Mouse (Mus musculus) forebrain, embryonic 11.5 days (tissue): Measurements from ENCODE around the gene Sept11. TPM values are rescaled to one million over a fixed set of nuclear protein-coding genes. Genes with fewer than 3 reads are reported as not detected.
A peak's percentile ranks its signal among the peaks of the same experiment; 100 is the strongest.

Experiments used
- ATAC-seq: fragments of 200-750 bp; cut with Nextera tagmentation; replicated peaks from 2 replicates; pipeline ENCODE4 v1.8.0; 2017; ENCODE audit warnings: moderate TSS enrichment; ENCODE audit not compliant: low FRiP score
- DNase-seq: peaks from one replicate; pipeline ENCODE4 v3.0.0-alpha.2; 2017; ENCODE audit warnings: low spot score
- H3K27ac ChIP-seq: fragments of 300-500 bp; sonication (generic); 2 replicates; pipeline ENCODE4 v1.5.1; 2014; ENCODE audit warnings: low read depth, low read length
- H3K27me3 ChIP-seq: fragments of 300-500 bp; sonication (generic); 2 replicates; pipeline ENCODE4 v1.6.1; 2014; ENCODE audit warnings: mild to moderate bottlenecking, low read length, mixed read lengths; ENCODE audit not compliant: control insufficient read depth, insufficient read depth
- H3K36me3 ChIP-seq: fragments of 300-500 bp; sonication (generic); 2 replicates; pipeline ENCODE4 v1.6.1; 2014; ENCODE audit warnings: mild to moderate bottlenecking, low read length, moderate library complexity, mixed read lengths; ENCODE audit not compliant: control insufficient read depth, insufficient read depth
- H3K4me1 ChIP-seq: fragments of 300-500 bp; sonication (generic); replicated peaks from 2 replicates; pipeline ENCODE4 v1.6.1; 2014; ENCODE audit warnings: low read length, mixed read lengths; ENCODE audit not compliant: control insufficient read depth, insufficient read depth
- H3K4me2 ChIP-seq: fragments of 300-500 bp; sonication (generic); 2 replicates; pipeline ENCODE4 v1.6.1; 2014; ENCODE audit warnings: low read depth, mild to moderate bottlenecking, low read length, moderate library complexity, mixed read lengths; ENCODE audit not compliant: severe bottlenecking
- H3K4me3 ChIP-seq: fragments of 300-500 bp; sonication (generic); 2 replicates; pipeline ENCODE4 v1.5.1; 2014; ENCODE audit warnings: low read depth, low read length
- H3K9ac ChIP-seq: fragments of 300-500 bp; sonication (generic); 2 replicates; pipeline ENCODE4 v1.6.1; 2014; ENCODE audit warnings: low read length
- H3K9me3 ChIP-seq: fragments of 300-500 bp; sonication (generic); 2 replicates; pipeline ENCODE4 v1.6.1; 2016; ENCODE audit warnings: low read length, mixed read lengths; ENCODE audit not compliant: control insufficient read depth
- WGBS: fragments of 180-500 bp; shearing (Covaris S2); extraction: QIAGEN DNeasy Blood & Tissue Kit; methylation state at CpG from one replicate; pipeline ENCODE4 v1.1.7; 2014; 5-methylcytosine and 5-hydroxymethylcytosine counted together
- polyA plus RNA-seq: library from polyadenylated mRNA; unstranded; fragments of >200 nt; fragmentation: Nextera tagmentation; extraction: Ambion mirVana; gene quantifications from 2 replicates; pipeline ENCODE4 v1.2.1, GENCODE M21; 2014

The Sept11 gene
- polyA plus RNA-seq, 1 experiment from 2014 or later, result 296 TPM

DNA sequence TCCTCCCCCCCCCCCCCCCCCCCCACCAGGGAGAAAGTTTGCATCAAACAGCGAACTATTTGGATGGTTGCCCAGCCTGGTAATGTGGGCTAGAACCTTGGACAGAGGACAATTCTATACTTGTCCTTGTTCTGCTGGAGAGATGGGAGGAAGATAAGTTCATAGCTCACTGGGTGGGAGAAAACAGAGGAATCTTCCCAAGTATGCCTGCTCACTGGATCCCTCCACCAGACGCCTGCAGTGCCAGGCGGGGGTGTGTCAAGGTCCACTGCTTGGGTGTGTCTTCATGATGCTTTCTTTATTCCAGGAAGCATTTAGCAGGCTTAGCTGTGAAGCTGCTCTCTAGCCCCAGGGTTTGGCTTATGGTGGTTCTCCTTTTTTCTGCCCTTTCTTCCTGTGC is 34.5 kb downstream of the Sept11 start:
- Histone ChIP-seq H3K27me3 (no peaks in the 10 kb centered on the region), H3K4me1 (peaks cover 56% of the 10 kb centered on the region), H3K4me3 (no peak overlapping the region), H3K9ac (peak overlapping the region; percentile 28; the same call in 1 of the 2 replicates), H3K27ac (peak overlapping the region; percentile 54), H3K9me3 (no peaks in the 10 kb centered on the region), H3K4me2 (peak overlapping the region; percentile 18; the same call in 1 of the 2 replicates), H3K36me3 (no peaks in the 10 kb centered on the region)
- 13% methylated on average over 3 of the region's 3 CpGs for WGBS
- no peak for DNase-seq
- ATAC-seq, result 0 out of 2 replicates have a peak, but pooled peaks have one; percentile 6

DNA sequence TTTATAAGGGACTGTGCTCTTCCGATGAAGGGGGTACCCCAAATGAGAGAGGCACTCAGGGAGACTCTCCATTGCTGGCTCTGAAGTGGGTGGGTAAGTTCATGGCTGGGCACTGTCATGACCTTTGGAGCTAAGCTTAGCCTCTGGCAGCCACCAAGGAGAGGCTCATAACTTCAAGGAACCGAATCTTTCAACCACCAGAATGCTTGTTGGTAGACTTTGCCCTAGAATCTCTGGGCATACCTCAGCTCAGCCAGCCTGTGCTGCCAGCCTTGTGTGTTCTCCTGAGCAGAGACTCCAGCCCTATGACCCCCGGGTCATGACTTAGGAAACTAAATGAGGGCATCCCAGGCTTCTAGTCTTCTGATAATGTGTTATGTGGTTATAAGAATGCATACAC is 35.5 kb downstream of the Sept11 start:
- no peak for ATAC-seq
- H3K4me3 ChIP-seq, result no peak overlapping the region
- no peak overlapping the region for H3K9ac ChIP-seq
- no peaks in the 10 kb centered on the region for H3K36me3 ChIP-seq
- DNase-seq, result no peak
- peaks cover 64% of the 10 kb centered on the region for H3K4me1 ChIP-seq
- peak overlapping the region; percentile 32; the same call in 1 of the 2 replicates for H3K27ac ChIP-seq
- no peaks in the 10 kb centered on the region for H3K9me3 ChIP-seq
- 81% methylated on average over 3 of the region's 3 CpGs for WGBS
- no peak overlapping the region for H3K4me2 ChIP-seq
- no peaks in the 10 kb centered on the region for H3K27me3 ChIP-seq

DNA sequence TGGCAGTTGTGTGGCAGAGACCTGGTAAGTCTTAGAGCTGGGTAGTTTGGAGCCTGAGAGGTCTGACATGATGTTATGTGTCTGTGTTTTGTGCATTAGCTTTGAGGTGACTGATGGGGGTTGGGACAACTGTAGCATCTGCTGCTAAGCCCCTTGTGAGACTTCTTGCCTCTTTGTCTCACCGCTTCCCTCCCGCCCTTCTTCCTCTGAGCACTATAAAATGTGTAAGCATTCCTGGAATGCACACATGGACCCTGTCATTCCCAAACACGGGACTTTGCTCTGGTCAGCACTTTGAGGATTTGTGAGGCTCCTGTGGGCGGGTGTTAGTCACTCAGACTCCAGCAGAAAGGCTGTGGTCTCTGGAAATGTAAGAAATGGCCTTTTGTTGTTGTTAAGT is 36.7 kb downstream of the Sept11 start:
- no peak overlapping the region for H3K27ac ChIP-seq
- ATAC-seq, result no peak

DNA sequence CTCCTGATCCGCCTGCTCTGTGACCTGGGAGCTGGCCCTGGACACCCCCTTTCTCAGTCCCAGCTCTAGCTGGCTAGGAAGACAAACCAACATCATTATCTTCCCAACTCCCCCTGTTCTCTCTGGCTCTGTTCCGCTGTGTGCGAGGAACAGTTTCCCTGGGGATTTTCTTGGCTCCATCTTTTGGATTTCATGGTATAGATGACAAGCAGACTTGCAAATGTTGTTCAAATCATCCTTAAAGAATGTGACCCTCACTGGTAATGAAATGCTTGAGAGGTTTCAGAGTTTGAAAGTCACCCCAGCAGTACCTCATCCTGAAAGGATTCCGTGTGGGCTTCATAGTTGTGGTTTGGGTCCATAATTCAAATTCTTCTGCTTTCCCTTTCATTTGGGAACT is 38.2 kb downstream of the Sept11 start:
- peaks cover 57% of the 10 kb centered on the region for H3K4me1 ChIP-seq
- H3K36me3 ChIP-seq, result no peaks in the 10 kb centered on the region
- WGBS, result 74% methylated on average over 4 of the region's 4 CpGs
- H3K9me3 ChIP-seq, result no peaks in the 10 kb centered on the region
- H3K9ac ChIP-seq, result no peak overlapping the region
- H3K27me3 ChIP-seq, result no peaks in the 10 kb centered on the region
- no peak overlapping the region for H3K4me2 ChIP-seq
- no peak overlapping the region for H3K27ac ChIP-seq
- no peak overlapping the region for H3K4me3 ChIP-seq
- DNase-seq (no peak), ATAC-seq (no peak)

More for the DNA sequence above, 36.7 kb downstream of the Sept11 start:
- Histone ChIP-seq H3K9ac (no peak overlapping the region), H3K36me3 (no peaks in the 10 kb centered on the region), H3K4me2 (no peak overlapping the region), H3K9me3 (no peaks in the 10 kb centered on the region), H3K4me3 (no peak overlapping the region), H3K4me1 (peaks cover 59% of the 10 kb centered on the region), H3K27me3 (no peaks in the 10 kb centered on the region)
- no peak for DNase-seq
- 15% methylated on average over 4 of the region's 4 CpGs for WGBS

DNA sequence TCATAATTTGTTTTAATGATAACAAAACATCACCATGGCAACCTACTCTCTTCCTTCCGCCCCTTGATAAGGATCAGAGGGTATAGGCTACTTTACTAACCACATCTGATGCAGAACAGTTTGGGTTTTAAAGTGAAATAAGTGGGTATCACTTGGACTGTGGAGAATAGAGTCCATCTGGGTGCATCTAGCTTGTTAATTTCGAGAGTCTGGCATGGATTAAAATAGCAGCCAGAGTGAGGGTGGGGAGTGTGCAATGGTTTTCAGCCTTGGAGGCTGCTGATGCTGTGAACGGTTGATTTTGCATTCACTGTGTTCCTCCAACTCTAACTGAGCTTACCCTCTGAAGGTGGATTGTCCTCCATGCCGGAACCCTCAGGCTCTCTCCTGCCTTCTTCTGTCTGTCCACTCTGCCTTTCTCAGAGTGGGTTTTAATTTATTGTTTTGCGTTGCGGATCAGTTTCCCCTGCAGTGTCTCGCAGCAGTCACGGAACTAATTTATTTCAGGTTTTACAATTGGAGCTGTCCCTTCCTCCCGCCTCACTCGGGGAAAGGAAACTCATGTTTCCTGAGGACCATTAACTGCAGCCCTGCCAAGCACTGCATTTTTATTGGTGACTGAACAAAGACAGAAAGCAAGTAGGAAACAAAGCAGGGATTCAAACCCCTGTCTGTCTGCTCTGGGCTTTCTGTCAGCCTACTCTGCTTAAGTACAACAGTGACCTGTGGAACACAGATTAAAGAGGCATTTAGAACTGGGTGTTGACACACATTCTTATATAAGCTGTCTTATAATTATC is 40.4 kb downstream of the Sept11 start:
- Histone ChIP-seq H3K4me2 (peak overlapping the region; percentile 24; the same call in 1 of the 2 replicates), H3K9ac (no peak overlapping the region), H3K4me3 (no peak overlapping the region), H3K36me3 (no peaks in the 10 kb centered on the region), H3K4me1 (peaks cover 43% of the 10 kb centered on the region), H3K27ac (peak overlapping the region; percentile 60), H3K9me3 (peaks cover 3% of the 10 kb centered on the region; the same call in 1 of the 2 replicates), H3K27me3 (no peaks in the 10 kb centered on the region)
- DNase-seq (no peak), ATAC-seq (0 out of 2 replicates have a peak, but pooled peaks have one; percentile 8)
- 18% methylated on average over 10 of the region's 10 CpGs for WGBS

DNA sequence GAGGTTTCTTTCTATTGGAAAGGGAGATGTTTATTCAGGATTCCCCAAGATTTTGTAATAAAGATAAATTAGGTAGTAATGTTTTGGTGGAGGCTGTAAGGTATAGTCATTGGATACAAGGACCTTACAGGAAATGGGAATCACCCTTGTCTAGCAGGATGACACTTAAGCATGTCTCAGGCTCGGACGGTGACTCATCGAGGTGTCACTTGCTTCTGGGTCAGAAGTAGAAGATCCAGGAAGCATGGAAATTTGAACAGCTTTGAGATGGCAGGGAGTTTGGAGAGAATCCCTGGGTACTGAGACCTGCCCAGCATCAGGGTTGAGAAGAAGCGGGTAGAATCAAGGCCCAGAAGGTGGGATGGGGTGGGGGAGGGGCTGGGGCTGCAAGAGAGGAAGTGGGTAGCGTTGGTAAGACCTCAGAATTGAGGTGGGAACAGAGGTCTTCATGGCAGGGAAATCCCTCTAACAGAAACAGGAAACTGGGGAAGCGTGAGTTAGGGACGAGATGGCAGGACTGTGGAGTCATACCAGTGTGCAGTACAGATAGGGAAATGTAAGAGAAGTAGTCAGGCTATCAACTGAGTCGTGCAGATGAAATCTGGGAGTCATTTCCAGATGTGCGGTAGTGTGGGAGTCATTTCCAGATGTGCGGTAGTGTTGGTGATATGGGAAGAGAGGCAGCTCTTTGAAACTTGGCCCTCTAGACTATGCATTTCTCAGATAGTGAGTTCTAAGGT is 42.3 kb downstream of the Sept11 start:
- 81% methylated on average over 10 of the region's 10 CpGs for WGBS
- H3K27ac ChIP-seq, result no peak overlapping the region
- no peak for DNase-seq
- peaks cover 3% of the 10 kb centered on the region; the same call in 1 of the 2 replicates for H3K9me3 ChIP-seq
- ATAC-seq, result no peak
- H3K9ac ChIP-seq, result no peak overlapping the region
- H3K4me3 ChIP-seq, result no peak overlapping the region
- peaks cover 30% of the 10 kb centered on the region for H3K4me1 ChIP-seq
- H3K36me3 ChIP-seq, result peaks cover 2% of the 10 kb centered on the region; the same call in 1 of the 2 replicates
- no peak overlapping the region for H3K4me2 ChIP-seq
- no peaks in the 10 kb centered on the region for H3K27me3 ChIP-seq

DNA sequence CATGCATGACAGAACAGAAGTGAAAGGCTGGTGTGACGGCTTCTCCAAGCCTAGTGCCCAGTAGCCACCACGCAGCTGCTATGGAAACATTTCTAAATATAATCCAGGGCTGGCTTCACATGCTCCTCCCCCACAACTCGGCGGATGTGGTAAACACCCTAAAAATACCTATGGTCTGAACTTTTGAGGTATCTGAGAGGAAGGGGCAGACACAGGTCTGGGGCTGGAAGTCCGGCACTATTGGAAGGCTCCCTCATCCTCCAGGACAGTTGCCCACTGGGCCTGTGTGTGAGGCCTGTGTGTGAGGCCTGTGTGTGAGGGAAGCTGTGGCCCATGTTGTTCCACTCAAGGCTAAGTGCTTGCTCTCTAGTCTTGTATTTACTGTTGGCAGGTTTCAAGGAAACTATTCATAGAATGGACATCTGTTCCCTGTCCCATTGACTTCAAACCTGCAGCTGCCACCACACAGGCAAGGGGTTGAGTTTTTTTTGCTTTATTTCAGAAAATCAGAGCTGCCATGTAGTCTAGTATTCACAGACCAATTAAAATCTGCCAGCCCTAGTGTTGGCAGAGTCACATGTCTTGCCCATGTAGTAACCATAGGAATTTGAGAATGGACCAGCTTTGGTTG is 43.8 kb downstream of the Sept11 start:
- Histone ChIP-seq H3K4me2 (no peak overlapping the region), H3K27me3 (no peaks in the 10 kb centered on the region), H3K9me3 (peaks cover 3% of the 10 kb centered on the region; the same call in 1 of the 2 replicates), H3K36me3 (peaks cover 8% of the 10 kb centered on the region; the same call in 1 of the 2 replicates), H3K27ac (no peak overlapping the region), H3K4me1 (peaks cover 18% of the 10 kb centered on the region), H3K9ac (no peak overlapping the region), H3K4me3 (no peak overlapping the region)
- DNase-seq (no peak), ATAC-seq (peak; percentile 37; the same call in 1 of the 2 replicates)
- 82% methylated on average over 5 of the region's 5 CpGs for WGBS

DNA sequence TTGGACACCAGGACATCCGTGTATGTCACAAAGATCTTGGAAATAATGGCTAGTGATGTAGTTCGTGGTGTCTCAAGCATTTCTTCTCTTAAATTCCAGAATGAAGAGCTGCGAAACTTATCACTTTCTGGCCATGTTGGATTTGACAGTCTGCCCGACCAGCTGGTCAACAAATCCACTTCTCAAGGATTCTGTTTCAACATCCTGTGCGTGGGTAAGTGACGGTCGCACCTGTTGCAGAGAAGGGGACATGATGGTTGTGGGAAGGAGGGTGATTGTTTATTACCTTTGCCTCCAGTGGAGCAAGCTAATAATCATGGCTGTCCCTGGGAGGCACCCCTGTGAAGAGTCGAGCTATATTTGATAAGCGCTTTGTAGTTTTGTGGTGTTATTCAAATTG is 46.1 kb downstream of the Sept11 start:
- H3K4me2 ChIP-seq, result no peak overlapping the region
- H3K27ac ChIP-seq, result no peak overlapping the region
- peaks cover 3% of the 10 kb centered on the region; the same call in 1 of the 2 replicates for H3K9me3 ChIP-seq
- 0 out of 2 replicates have a peak, but pooled peaks cover 3% of the 10 kb centered on the region for H3K4me1 ChIP-seq
- peaks cover 8% of the 10 kb centered on the region; the same call in 1 of the 2 replicates for H3K36me3 ChIP-seq
- DNase-seq (no peak), ATAC-seq (no peak)
- 96% methylated on average over 9 of the region's 9 CpGs for WGBS
- H3K9ac ChIP-seq, result no peak overlapping the region
- no peaks in the 10 kb centered on the region for H3K27me3 ChIP-seq
- H3K4me3 ChIP-seq, result no peak overlapping the region
